Mouse (Mus musculus) kidney, adult 18-20 months (tissue): ENCODE measurements at regions not wholly inside any gene's neighbourhood (a gene's known extent, or its start where the extent isn't known, plus 50 kb on each side); places are given as distances from the start of the nearest gene placed in this dataset.
A peak's percentile ranks its signal among the peaks of the same experiment; 100 is the strongest.

Experiments
- DNase-seq: peaks from one replicate; pipeline ENCODE4 v3.0.0; 2021

- no peak for DNase-seq
Observed at GRCm38 (mm10) chr15:10840621-10841034, 111.5 kb upstream of the C1qtnf3 start.

- DNase-seq, result no peak
Observed at GRCm38 (mm10) chr15:10843060-10843695, 109.0 kb upstream of the C1qtnf3 start.

GRCm38 (mm10) chr15:10846722-10847121, 105.4 kb upstream of the C1qtnf3 start:
- no peak for DNase-seq

- no peak for DNase-seq
Observed at GRCm38 (mm10) chr15:10864004-10864775, 87.9 kb upstream of the C1qtnf3 start.

- no peak for DNase-seq
Observed at GRCm38 (mm10) chr15:10865109-10865508, 87.0 kb upstream of the C1qtnf3 start.

- no peak for DNase-seq
Observed at GRCm38 (mm10) chr15:10866794-10867193, 85.3 kb upstream of the C1qtnf3 start.

GRCm38 (mm10) chr15:10868115-10868514, 84.0 kb upstream of the C1qtnf3 start:
- DNase-seq, result no peak

GRCm38 (mm10) chr15:10868716-10869585, 83.2 kb upstream of the C1qtnf3 start:
- peak; percentile 51 for DNase-seq

- peak; percentile 51 for DNase-seq
Observed at GRCm38 (mm10) chr15:10869879-10870278, 82.3 kb upstream of the C1qtnf3 start.

- no peak for DNase-seq
Observed at GRCm38 (mm10) chr15:10872322-10872967, 79.7 kb upstream of the C1qtnf3 start.

GRCm38 (mm10) chr15:10876328-10876727, 75.8 kb upstream of the C1qtnf3 start:
- DNase-seq, result no peak

- DNase-seq, result no peak
Observed at GRCm38 (mm10) chr15:10881726-10882125, 70.4 kb upstream of the C1qtnf3 start.

GRCm38 (mm10) chr15:10887990-10888389, 64.1 kb upstream of the C1qtnf3 start:
- DNase-seq, result no peak

- peak; percentile 89 for DNase-seq
Observed at GRCm38 (mm10) chr15:10890220-10890921, 61.8 kb upstream of the C1qtnf3 start.

GRCm38 (mm10) chr15:10898309-10898708, 53.8 kb upstream of the C1qtnf3 start:
- DNase-seq, result no peak

GRCm38 (mm10) chr15:10898715-10899486, 53.2 kb upstream of the C1qtnf3 start:
- no peak for DNase-seq

GRCm38 (mm10) chr15:10899904-10900303, 52.2 kb upstream of the C1qtnf3 start:
- DNase-seq, result no peak

GRCm38 (mm10) chr15:10901075-10901474, 51.1 kb upstream of the C1qtnf3 start:
- peak; percentile 55 for DNase-seq

- DNase-seq, result no peak
Observed at GRCm38 (mm10) chr15:10901745-10902262, 50.3 kb upstream of the C1qtnf3 start.
